Mouse (Mus musculus) liver, embryonic 11.5 days (tissue): ENCODE data around the gene 1810010H24Rik. TPM values are rescaled to one million over a fixed set of nuclear protein-coding genes. Genes with fewer than 3 reads are reported as not detected.

Experiments used
- polyA plus RNA-seq: library from polyadenylated mRNA; unstranded; fragments of >200 nt; fragmentation: Nextera tagmentation; extraction: Ambion mirVana; gene quantifications from 2 replicates; pipeline ENCODE4 v1.2.1, GENCODE M21; 2014

1810010H24Rik gene
- polyA plus RNA-seq, 1 experiment from 2014 or later = 1.9 TPM

Other genes with a start within 250 kb of the 1810010H24Rik start
- gene Polg2, start 246.1 kb upstream of the 1810010H24Rik start, polyA plus RNA-seq = 9.3 and 10.9 TPM in 2 replicates
- gene Ddx5, start 236.5 kb upstream of the 1810010H24Rik start, polyA plus RNA-seq = 288 and 310 TPM in 2 replicates
- gene Cep95, start 236.4 kb upstream of the 1810010H24Rik start, polyA plus RNA-seq = 18.6 and 21.1 TPM in 2 replicates
- gene Smurf2, start 105.0 kb upstream of the 1810010H24Rik start, polyA plus RNA-seq = 8.7 and 9.6 TPM in 2 replicates
- gene Kpna2, start 26.1 kb upstream of the 1810010H24Rik start, polyA plus RNA-seq = 448 and 517 TPM in 2 replicates
- gene Bptf, start 106.4 kb downstream of the 1810010H24Rik start, polyA plus RNA-seq = 22.6 and 27.9 TPM in 2 replicates
- 62.8 and 70.7 TPM in 2 replicates for gene Nol11, start 163.7 kb downstream of the 1810010H24Rik start, polyA plus RNA-seq